Mouse (Mus musculus) E14TG2a.4 (cell line): Measurements from ENCODE around the gene Plcxd2.

Experiments
- CTCF ChIP-seq: conservative IDR thresholded peaks from 2 replicates; pipeline ENCODE4 v1.5.1; 2014; ENCODE audit warnings: low read length
- NANOG ChIP-seq: IDR thresholded peaks from 2 replicates; pipeline ENCODE4 v1.6.1; 2014; ENCODE audit warnings: borderline replicate concordance, low read length, mixed read lengths
- POU5F1 ChIP-seq: IDR thresholded peaks from 2 replicates; pipeline ENCODE4 v1.6.1; 2014; ENCODE audit warnings: low read length, borderline replicate concordance

- no peak for TF ChIP-seq CTCF
- TF ChIP-seq NANOG: no peak
- no peak for TF ChIP-seq POU5F1
Measured at GRCm38 (mm10) chr16:45942169-45942891, 67.7 kb downstream of the Plcxd2 start.
